Mouse (Mus musculus): ENCODE results near the gene Abi2. TPM values are rescaled to one million over a fixed set of nuclear protein-coding genes. Genes with fewer than 3 reads are reported as not detected.

Gene Abi2
- 21.6 and 24.3 TPM in 2 replicates for polyA plus RNA-seq (2015; fragmentation: Nextera tagmentation; extraction: Ambion mirVana)

DNA sequence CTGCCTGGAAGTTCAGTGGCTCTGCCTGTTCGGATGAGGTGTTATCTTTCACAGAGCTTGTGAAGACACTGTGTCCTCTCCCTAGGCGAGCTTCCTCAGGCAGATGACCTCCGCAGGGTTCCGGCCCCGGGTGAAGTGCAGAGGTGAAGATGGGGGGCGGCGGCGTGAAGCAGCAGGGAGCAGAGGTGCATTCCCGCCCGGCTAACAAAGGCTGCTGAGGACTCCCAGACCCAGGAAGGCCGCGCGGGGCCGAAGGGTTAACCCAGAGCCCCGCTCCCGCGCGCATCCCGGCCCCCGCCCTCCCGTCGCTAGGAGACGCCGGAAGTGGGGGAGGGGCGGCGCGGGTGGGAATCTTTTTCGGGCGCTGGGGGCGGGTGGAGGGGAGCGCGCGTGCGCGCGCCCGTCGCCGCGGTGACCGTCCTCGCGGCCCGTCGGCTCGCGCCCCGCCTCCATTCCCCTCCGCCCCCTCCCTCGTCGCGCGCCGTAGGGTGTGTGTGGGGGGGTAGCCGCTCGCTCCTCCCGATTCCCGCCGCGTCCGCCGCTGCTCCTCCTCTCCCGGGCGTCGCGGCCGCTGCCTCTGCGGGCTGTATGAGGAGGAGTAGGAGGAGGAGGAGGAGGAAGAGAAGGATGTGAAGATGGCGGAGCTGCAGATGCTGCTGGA lies at the start of gene Abi2:
TSS of gene Abi2 (plus strand) at position 452 of the 661 bp plus-strand sequence.
- peak within 1 kb of the TSS; percentile 94 for H3K9ac ChIP-seq (ENCODE audit: low read length)
- H3K4me1 ChIP-seq (replicated peaks; ENCODE audit: control insufficient read depth, insufficient read depth, low read length) = peaks cover 8% of the 10 kb centered on the region
- H3K4me2 ChIP-seq (ENCODE audit: low read depth, low read length) = peak within 1 kb of the TSS; percentile 60
- H3K27ac ChIP-seq (ENCODE audit: low read length) = peak within 1 kb of the TSS; percentile 91
- ATAC-seq (ENCODE audit: low read depth) = peak; percentile 95
- H3K9me3 ChIP-seq (ENCODE audit: control insufficient read depth, low read length) = no peaks in the 10 kb centered on the region
- H3K4me3 ChIP-seq (ENCODE audit: low read length) = peak within 1 kb of the TSS; percentile 95
- 0% methylated on average over 27 of the region's 69 CpGs for WGBS
- no peaks in the 10 kb centered on the region for H3K27me3 ChIP-seq (ENCODE audit: control insufficient read depth, insufficient read depth, low read depth, low read length)
- H3K36me3 ChIP-seq (ENCODE audit: control insufficient read depth, insufficient read depth, low read length) = no peaks in the 10 kb centered on the region

DNA sequence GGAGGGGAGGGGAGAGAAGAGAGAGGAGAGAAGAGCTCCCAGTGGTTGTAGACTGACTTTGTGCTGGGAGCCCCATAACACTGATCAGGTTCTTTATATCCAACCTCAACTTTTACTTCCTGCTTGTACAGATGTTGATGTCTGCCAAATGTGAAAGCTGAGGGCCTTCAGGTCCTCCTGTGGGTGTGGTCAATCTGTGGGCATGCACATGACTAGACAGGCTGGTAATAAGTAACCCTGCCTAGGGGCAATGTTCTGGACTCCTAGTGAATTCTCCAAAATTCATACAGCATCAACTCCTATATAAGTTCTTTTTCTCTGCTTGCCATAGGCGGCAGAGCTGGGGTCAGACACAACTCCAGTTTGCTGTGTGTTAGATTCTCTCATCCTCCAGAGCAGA lies 47.8 kb upstream of the Abi2 start:
- Histone ChIP-seq H3K4me3 (ENCODE audit: low read length) (no peak overlapping the region), H3K27ac (ENCODE audit: low read length) (no peak overlapping the region), H3K9ac (ENCODE audit: low read length) (no peak overlapping the region), H3K9me3 (ENCODE audit: control insufficient read depth, low read length) (no peaks in the 10 kb centered on the region), H3K36me3 (ENCODE audit: control insufficient read depth, insufficient read depth, low read length) (peaks cover 11% of the 10 kb centered on the region), H3K4me2 (ENCODE audit: low read depth, low read length) (no peak overlapping the region), H3K4me1 (replicated peaks; ENCODE audit: control insufficient read depth, insufficient read depth, low read length) (no peaks in the 10 kb centered on the region), H3K27me3 (ENCODE audit: control insufficient read depth, insufficient read depth, low read depth, low read length) (no peaks in the 10 kb centered on the region)
- 95% methylated on average over 1 of the region's 1 CpGs for WGBS
- ATAC-seq (ENCODE audit: low read depth) = no peak

DNA sequence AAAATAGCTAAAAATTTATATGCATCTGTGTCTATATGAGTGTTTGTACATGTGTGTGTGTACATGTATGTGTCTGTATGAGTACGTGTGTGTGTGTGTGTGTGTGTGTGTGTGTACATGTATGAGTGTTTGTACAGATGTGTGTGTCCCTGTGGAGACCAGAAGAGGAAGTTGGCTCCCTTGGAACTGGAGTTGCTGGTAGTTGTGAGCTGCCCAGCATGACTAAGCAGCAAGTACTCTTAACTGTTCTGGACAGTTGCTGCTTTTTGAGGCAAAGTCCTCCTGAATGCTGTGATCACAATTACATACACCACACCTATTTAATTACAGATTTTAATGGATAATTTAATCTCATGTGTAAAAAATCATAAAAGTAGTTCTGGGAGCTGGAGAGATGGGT lies 32.9 kb upstream of the Abi2 start:
- 87% methylated on average over 1 of the region's 1 CpGs for WGBS
- Histone ChIP-seq H3K27me3 (ENCODE audit: control insufficient read depth, insufficient read depth, low read depth, low read length) (no peaks in the 10 kb centered on the region), H3K27ac (ENCODE audit: low read length) (no peak overlapping the region), H3K36me3 (ENCODE audit: control insufficient read depth, insufficient read depth, low read length) (peaks cover 20% of the 10 kb centered on the region), H3K9ac (ENCODE audit: low read length) (no peak overlapping the region), H3K4me1 (replicated peaks; ENCODE audit: control insufficient read depth, insufficient read depth, low read length) (no peaks in the 10 kb centered on the region), H3K4me3 (ENCODE audit: low read length) (no peak overlapping the region), H3K4me2 (ENCODE audit: low read depth, low read length) (no peak overlapping the region), H3K9me3 (ENCODE audit: control insufficient read depth, low read length) (no peaks in the 10 kb centered on the region)
- ATAC-seq (ENCODE audit: low read depth) = no peak

DNA sequence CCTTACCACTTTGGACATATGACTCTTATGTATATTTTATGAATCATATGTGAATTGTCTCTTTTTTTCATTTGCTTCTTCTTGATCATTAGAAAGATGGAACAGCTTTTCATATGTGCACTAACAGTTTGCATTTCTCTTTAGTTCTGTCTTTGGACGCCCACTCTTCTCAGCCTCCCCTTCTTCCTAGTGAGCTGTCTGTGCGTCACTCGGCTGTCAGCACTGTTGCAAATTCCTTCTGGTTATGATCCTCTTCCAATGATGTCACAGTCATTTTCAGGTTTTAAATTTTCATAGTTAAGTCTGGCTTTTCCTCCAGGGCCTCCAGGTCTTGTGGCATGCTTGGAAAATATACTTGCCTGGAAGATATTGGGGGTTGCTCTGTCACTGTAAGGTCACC lies 27.5 kb upstream of the Abi2 start:
- Histone ChIP-seq H3K27ac (ENCODE audit: low read length) (no peak overlapping the region), H3K9me3 (ENCODE audit: control insufficient read depth, low read length) (no peaks in the 10 kb centered on the region), H3K4me3 (ENCODE audit: low read length) (no peak overlapping the region), H3K4me2 (ENCODE audit: low read depth, low read length) (no peak overlapping the region), H3K27me3 (ENCODE audit: control insufficient read depth, insufficient read depth, low read depth, low read length) (no peaks in the 10 kb centered on the region), H3K9ac (ENCODE audit: low read length) (no peak overlapping the region), H3K36me3 (ENCODE audit: control insufficient read depth, insufficient read depth, low read length) (peaks cover 18% of the 10 kb centered on the region), H3K4me1 (replicated peaks; ENCODE audit: control insufficient read depth, insufficient read depth, low read length) (no peaks in the 10 kb centered on the region)
- WGBS = 95% methylated on average over 3 of the region's 3 CpGs
- no peak for ATAC-seq (ENCODE audit: low read depth)

DNA sequence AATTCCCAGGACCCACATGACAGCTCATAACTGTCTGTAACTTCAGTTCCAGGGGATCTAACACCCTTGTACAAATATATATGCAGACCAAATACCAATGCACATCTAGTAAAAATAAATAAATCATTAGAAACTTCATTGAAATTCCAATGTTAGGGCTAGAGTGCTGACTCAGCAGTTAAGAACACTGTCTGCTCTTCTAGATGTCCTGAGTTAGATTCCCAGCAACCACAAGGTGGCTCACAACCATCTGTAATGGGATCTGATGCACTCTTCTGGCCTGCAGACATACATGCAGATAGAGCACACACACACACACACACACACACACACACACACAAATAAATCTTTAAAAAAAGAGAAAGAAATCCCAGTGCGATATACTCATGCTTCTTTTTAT lies 4.6 kb upstream of the Abi2 start:
- no peaks in the 10 kb centered on the region for H3K36me3 ChIP-seq (ENCODE audit: control insufficient read depth, insufficient read depth, low read length)
- H3K9me3 ChIP-seq (ENCODE audit: control insufficient read depth, low read length) = no peaks in the 10 kb centered on the region
- WGBS = 97% methylated on average over 1 of the region's 1 CpGs
- no peaks in the 10 kb centered on the region for H3K4me1 ChIP-seq (replicated peaks; ENCODE audit: control insufficient read depth, insufficient read depth, low read length)
- no peaks in the 10 kb centered on the region for H3K27me3 ChIP-seq (ENCODE audit: control insufficient read depth, insufficient read depth, low read depth, low read length)
- H3K27ac ChIP-seq (ENCODE audit: low read length) = no peak overlapping the region
- no peak overlapping the region for H3K4me2 ChIP-seq (ENCODE audit: low read depth, low read length)
- ATAC-seq (ENCODE audit: low read depth) = no peak
- no peak overlapping the region for H3K9ac ChIP-seq (ENCODE audit: low read length)
- no peak overlapping the region for H3K4me3 ChIP-seq (ENCODE audit: low read length)

DNA sequence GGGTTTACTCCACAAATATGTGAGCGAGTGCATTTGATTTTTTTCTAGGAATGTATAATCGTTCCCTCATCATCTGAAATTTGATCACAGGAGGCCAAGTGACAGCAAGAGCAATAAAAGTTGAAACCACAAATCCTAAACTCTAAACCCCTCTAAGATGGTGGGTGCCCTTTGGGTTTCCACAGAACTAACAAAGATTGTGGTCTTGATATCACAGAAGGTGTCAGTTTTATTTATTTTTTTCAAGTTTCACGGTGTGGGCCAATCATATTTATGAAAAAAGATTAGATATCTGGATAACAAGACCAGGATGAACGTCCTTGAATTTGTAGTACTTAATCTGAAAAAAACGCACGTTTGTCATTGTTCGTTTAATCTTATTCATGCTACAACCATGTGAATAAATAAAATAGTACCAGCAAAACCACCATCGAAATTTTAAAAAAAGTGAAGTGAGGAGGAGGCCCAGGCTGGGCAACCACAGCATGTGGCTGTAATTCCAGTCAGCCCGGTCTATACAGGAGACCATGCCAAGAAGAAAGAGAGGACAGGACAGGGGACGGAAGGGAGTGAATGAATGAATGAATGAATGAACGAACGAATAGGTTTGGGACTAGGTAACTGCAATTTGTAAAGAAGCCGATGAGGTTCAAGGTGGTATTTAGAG lies 785 bp upstream of the Abi2 start:
- Histone ChIP-seq H3K27me3 (ENCODE audit: control insufficient read depth, insufficient read depth, low read depth, low read length) (no peaks in the 10 kb centered on the region), H3K4me3 (ENCODE audit: low read length) (peak overlapping the region; percentile 95), H3K27ac (ENCODE audit: low read length) (peak overlapping the region; percentile 91), H3K9me3 (ENCODE audit: control insufficient read depth, low read length) (no peaks in the 10 kb centered on the region), H3K4me1 (replicated peaks; ENCODE audit: control insufficient read depth, insufficient read depth, low read length) (peaks cover 8% of the 10 kb centered on the region), H3K4me2 (ENCODE audit: low read depth, low read length) (peak overlapping the region; percentile 60), H3K9ac (ENCODE audit: low read length) (peak overlapping the region; percentile 94), H3K36me3 (ENCODE audit: control insufficient read depth, insufficient read depth, low read length) (no peaks in the 10 kb centered on the region)
- WGBS = 13% methylated on average over 13 of the region's 13 CpGs
- ATAC-seq (ENCODE audit: low read depth) = peak; percentile 19; the same call in 1 of the 2 replicates

DNA sequence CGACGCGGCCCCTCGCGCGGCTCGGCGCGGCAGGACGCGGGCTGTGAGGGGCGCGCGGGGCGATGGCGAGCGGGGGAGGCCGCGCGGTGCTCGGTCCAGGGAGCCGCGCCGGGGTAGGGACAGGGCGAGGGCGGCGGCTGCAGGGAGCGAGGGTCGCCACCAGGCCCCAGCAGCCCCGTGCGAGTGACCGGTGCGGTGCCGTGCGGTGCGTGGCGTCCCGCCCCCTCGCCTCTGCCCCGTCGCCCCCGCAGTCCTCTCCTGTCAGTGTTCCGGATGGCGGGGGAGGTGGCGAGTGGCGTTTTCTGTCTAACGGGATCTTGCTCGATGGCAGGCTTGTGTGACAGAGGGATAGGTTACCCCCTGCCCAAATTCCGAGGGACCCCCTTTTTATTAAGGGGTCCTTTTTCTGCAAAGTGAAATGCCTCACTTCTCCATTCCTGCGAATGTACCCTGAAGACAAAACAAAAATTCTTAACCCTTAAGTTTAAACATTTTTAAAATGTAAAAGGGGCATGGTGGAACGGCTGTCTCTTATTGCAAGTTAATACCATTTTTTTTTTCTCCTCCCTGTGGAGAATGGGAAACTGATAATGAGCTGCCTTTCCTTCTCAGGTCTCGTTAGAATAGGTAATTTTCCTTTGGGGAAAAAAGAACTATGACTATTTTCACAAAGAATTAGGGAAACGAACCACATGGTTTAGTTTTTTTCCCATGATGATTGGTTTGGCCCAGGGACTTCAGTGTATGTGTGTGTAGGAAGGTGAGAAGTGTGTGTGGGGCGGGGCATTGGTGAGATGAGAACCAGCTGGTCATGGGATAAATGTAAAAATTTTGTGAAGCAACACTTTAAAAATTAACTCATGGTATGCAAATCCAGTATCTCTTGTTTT lies 754 bp downstream of the Abi2 start:
- peak; percentile 77 for ATAC-seq (ENCODE audit: low read depth)
- Histone ChIP-seq H3K36me3 (ENCODE audit: control insufficient read depth, insufficient read depth, low read length) (no peaks in the 10 kb centered on the region), H3K27me3 (ENCODE audit: control insufficient read depth, insufficient read depth, low read depth, low read length) (no peaks in the 10 kb centered on the region), H3K4me3 (ENCODE audit: low read length) (peak overlapping the region; percentile 95), H3K4me1 (replicated peaks; ENCODE audit: control insufficient read depth, insufficient read depth, low read length) (peaks cover 8% of the 10 kb centered on the region), H3K9ac (ENCODE audit: low read length) (peak overlapping the region; percentile 94), H3K4me2 (ENCODE audit: low read depth, low read length) (peak overlapping the region; percentile 60), H3K27ac (ENCODE audit: low read length) (peak overlapping the region; percentile 91), H3K9me3 (ENCODE audit: control insufficient read depth, low read length) (no peaks in the 10 kb centered on the region)
- WGBS = under 1% methylated on average over 30 of the region's 54 CpGs

DNA sequence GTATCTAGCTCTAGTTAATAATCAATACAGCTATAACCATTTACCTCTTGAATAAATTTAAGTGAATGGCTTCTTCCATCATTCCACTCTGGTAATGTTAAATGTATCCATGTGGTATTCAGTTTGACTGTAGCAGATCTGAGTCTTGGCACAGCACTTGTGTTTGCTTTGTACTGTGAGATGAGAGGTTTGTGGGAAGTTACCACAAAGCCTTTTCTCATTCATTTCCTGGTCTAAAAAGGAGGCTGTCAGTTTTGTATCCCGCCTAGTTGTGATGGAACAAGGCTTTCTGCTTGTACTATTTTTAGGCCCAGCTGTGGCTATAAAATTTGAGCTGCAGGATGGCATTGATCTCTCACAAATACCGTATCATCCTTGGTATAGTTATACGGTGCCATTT lies 7.3 kb downstream of the Abi2 start:
- Histone ChIP-seq H3K9ac (ENCODE audit: low read length) (no peak overlapping the region), H3K4me2 (ENCODE audit: low read depth, low read length) (no peak overlapping the region), H3K27ac (ENCODE audit: low read length) (no peak overlapping the region), H3K4me3 (ENCODE audit: low read length) (no peak overlapping the region), H3K27me3 (ENCODE audit: control insufficient read depth, insufficient read depth, low read depth, low read length) (no peaks in the 10 kb centered on the region), H3K4me1 (replicated peaks; ENCODE audit: control insufficient read depth, insufficient read depth, low read length) (peaks cover 15% of the 10 kb centered on the region), H3K9me3 (ENCODE audit: control insufficient read depth, low read length) (no peaks in the 10 kb centered on the region), H3K36me3 (ENCODE audit: control insufficient read depth, insufficient read depth, low read length) (no peaks in the 10 kb centered on the region)
- 59% methylated on average over 3 of the region's 3 CpGs for WGBS
- no peak for ATAC-seq (ENCODE audit: low read depth)

DNA sequence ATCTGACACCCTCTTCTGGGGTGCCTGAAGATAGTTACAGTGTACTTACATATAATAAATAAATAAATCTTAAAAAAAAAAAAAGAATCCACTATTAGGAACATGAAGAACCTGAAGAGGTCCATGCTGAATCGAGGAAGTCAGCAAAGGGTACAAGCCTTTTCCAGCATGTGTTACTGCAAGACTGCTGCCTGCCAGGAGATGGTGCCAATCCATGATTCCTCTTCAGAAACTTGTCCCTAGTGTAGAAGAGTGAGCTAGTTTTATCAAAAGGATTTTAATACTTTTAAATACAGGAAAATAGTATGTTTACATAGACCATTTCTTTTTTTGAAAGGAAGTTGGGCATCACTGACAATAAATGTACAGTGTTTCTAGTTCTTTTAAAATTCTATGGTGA lies 14.5 kb downstream of the Abi2 start:
- WGBS = 80% methylated on average over 1 of the region's 1 CpGs
- no peaks in the 10 kb centered on the region for H3K9me3 ChIP-seq (ENCODE audit: control insufficient read depth, low read length)
- H3K4me3 ChIP-seq (ENCODE audit: low read length) = no peak overlapping the region
- H3K4me2 ChIP-seq (ENCODE audit: low read depth, low read length) = no peak overlapping the region
- H3K27me3 ChIP-seq (ENCODE audit: control insufficient read depth, insufficient read depth, low read depth, low read length) = no peaks in the 10 kb centered on the region
- no peak for ATAC-seq (ENCODE audit: low read depth)
- H3K27ac ChIP-seq (ENCODE audit: low read length) = no peak overlapping the region
- H3K36me3 ChIP-seq (ENCODE audit: control insufficient read depth, insufficient read depth, low read length) = no peaks in the 10 kb centered on the region
- H3K4me1 ChIP-seq (replicated peaks; ENCODE audit: control insufficient read depth, insufficient read depth, low read length) = no peaks in the 10 kb centered on the region
- no peak overlapping the region for H3K9ac ChIP-seq (ENCODE audit: low read length)

All from lung, embryonic 16.5 days (tissue).